Mouse (Mus musculus): Measurements from ENCODE around the gene Btla.

GRCm38 (mm10) chr16:45250317-45250716 is 26.2 kb downstream of the Btla start:
- TF ChIP-seq GATA1 (IDR thresholded peaks at IDR 0.05; ENCODE audit: borderline replicate concordance, low read length) (no peak), FLI1 (IDR thresholded peaks at IDR 0.05; ENCODE audit: low read length) (no peak)
